ENCODE assay signal across 23 mouse cellular contexts in the genomic region with DNA sequence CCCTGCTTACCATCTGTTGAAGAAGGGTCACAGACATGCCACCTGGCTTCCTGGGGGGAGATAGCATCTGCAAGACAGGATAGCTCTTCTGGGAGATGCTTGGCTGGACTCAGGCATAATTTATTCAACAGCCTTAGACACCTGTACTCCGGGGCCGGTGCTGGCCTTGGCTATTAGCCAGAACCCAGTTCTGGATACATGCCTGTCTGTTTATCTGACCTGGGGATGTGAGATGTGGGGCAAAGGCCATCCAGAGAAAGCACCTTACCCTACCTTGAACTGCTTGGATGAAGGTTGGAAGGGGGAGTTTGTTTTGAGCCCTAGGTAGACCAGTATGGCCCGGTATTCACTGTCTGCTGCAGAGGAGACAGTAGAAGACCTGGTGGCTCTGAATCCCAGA. TPM values are rescaled to one million over a fixed set of nuclear protein-coding genes. Genes with fewer than 3 reads are reported as not detected.
"Had no signal": no experiment of that assay in that cellular context is flagged by ENCODE, and none has a peak within 500 bp of the region (broad histone marks: within the 10 kb centered on the region; RNA-seq: fewer than 3 reads in every experiment).

No protein-coding gene starts in this region.

- ATAC-seq: forebrain, embryonic 15.5 days; forebrain, postnatal 0 days; hindbrain, postnatal 0 days had no signal

- H3K4me2 ChIP-seq: forebrain, embryonic 15.5 days; heart, embryonic 11.5 days; heart, embryonic 13.5 days; heart, embryonic 15.5 days; hindbrain, embryonic 13.5 days; hindbrain, embryonic 15.5 days; limb, embryonic 12.5 days; liver, embryonic 13.5 days had no signal

- H3K9ac ChIP-seq: forebrain, embryonic 15.5 days; forebrain, postnatal 0 days; heart, embryonic 13.5 days; heart, embryonic 15.5 days; hindbrain, embryonic 13.5 days; hindbrain, embryonic 15.5 days; limb, embryonic 12.5 days; liver, embryonic 13.5 days had no signal

- H3K4me3 ChIP-seq: forebrain, embryonic 15.5 days; heart, adult 2 months; heart, embryonic 13.5 days; heart, embryonic 15.5 days; hindbrain, embryonic 13.5 days; hindbrain, embryonic 15.5 days; left cerebral cortex, adult 2 months; limb, embryonic 10.5 days; limb, embryonic 12.5 days; liver, embryonic 13.5 days had no signal

- DNase-seq: forebrain, postnatal 0 days; gastrocnemius, postnatal 10 days; gastrocnemius, postnatal 25 days; heart, adult 11 months; heart, adult 2 months; heart, postnatal 14 days; heart, postnatal 36 days; kidney, adult 18-20 months; kidney, adult 9 months; layer of hippocampus, adult 9-11 months; layer of hippocampus, postnatal 36 days; liver, embryonic 13.5 days; lung, adult 18-20 months had no signal

- H3K27me3 ChIP-seq: forebrain, embryonic 15.5 days; hindbrain, embryonic 13.5 days; hindbrain, embryonic 15.5 days; limb, embryonic 12.5 days; liver, embryonic 13.5 days had no signal

- H3K36me3 ChIP-seq: forebrain, embryonic 15.5 days; heart, embryonic 13.5 days; heart, embryonic 15.5 days; hindbrain, embryonic 13.5 days; hindbrain, embryonic 15.5 days; limb, embryonic 10.5 days; limb, embryonic 12.5 days; liver, embryonic 13.5 days had no signal

- H3K27ac ChIP-seq: forebrain, embryonic 15.5 days; heart, adult 2 months; heart, embryonic 13.5 days; heart, embryonic 15.5 days; hindbrain, embryonic 13.5 days; hindbrain, embryonic 15.5 days; hindbrain, postnatal 0 days; left cerebral cortex, adult 2 months; limb, embryonic 10.5 days; limb, embryonic 12.5 days; liver, embryonic 13.5 days had no signal

- H3K9me3 ChIP-seq: forebrain, embryonic 15.5 days; heart, embryonic 13.5 days; heart, embryonic 15.5 days; hindbrain, embryonic 13.5 days; hindbrain, embryonic 15.5 days; limb, embryonic 10.5 days; limb, embryonic 12.5 days; liver, embryonic 13.5 days had no signal

- H3K4me1 ChIP-seq: forebrain, embryonic 15.5 days; limb, embryonic 12.5 days; liver, embryonic 13.5 days had no signal

RNA-seq across cellular contexts. Expression of gene Rasd2, which starts 10.8 kb away (rescaled TPM):
- polyA plus RNA-seq: liver, embryonic 13.5 days had no signal
